Mouse (Mus musculus) cerebellum, adult 2 months (tissue): ENCODE data around the gene Dock1. TPM values are rescaled to one million over a fixed set of nuclear protein-coding genes. Genes with fewer than 3 reads are reported as not detected.

Experiments
- DNase-seq, 2 experiments: peaks; one replicate each; pipeline ENCODE4 v3.0.0; 2021
- H3K27ac ChIP-seq: fragments of 200-500 bp; 2 replicates; pipeline ENCODE4 v1.5.1; 2012; ENCODE audit warnings: low read length, control low read depth, inconsistent platforms; ENCODE audit not compliant: insufficient read depth
- H3K27me3 ChIP-seq: fragments of 200-500 bp; 2 replicates; pipeline ENCODE4 v1.6.1; 2012; ENCODE audit warnings: inconsistent platforms, mild to moderate bottlenecking, low read length, moderate library complexity; ENCODE audit not compliant: control insufficient read depth, insufficient read depth
- H3K4me1 ChIP-seq: fragments of 200-500 bp; 2 replicates; pipeline ENCODE4 v1.6.1; 2011; ENCODE audit warnings: low read length; ENCODE audit not compliant: control insufficient read depth, insufficient read depth
- H3K4me3 ChIP-seq: fragments of 200-500 bp; replicated peaks from 2 replicates; pipeline ENCODE3; 2011; ENCODE audit warnings: mild to moderate bottlenecking, low read depth, low read length, control low read depth; ENCODE audit not compliant: insufficient read depth
- CTCF ChIP-seq: fragments of 200-500 bp; IDR thresholded peaks from 2 replicates; pipeline ENCODE4 v1.5.1; 2011; ENCODE audit warnings: low read depth, mild to moderate bottlenecking, control low read depth, low read length, moderate library complexity, borderline replicate concordance; ENCODE audit not compliant: insufficient read depth
- POLR2A ChIP-seq: fragments of 200-500 bp; IDR thresholded peaks from 2 replicates; pipeline ENCODE4 v1.6.1; 2011; ENCODE audit warnings: low read length, control low read depth, borderline replicate concordance; ENCODE audit not compliant: insufficient read depth
- WGBS: fragments of 180-500 bp; shearing (Covaris S2); methylation state at CpG from one replicate; pipeline ENCODE4 v1.1.7; 2018; 5-methylcytosine and 5-hydroxymethylcytosine counted together
- polyA plus RNA-seq: library from polyadenylated mRNA; depleted of rRNA; stranded (reverse); fragments of >200 nt; gene quantifications from 2 replicates; pipeline ENCODE4 v1.2.3, GENCODE M21; 2012

Gene Dock1
- polyA plus RNA-seq, 1 experiment, result 16.9 TPM

DNA sequence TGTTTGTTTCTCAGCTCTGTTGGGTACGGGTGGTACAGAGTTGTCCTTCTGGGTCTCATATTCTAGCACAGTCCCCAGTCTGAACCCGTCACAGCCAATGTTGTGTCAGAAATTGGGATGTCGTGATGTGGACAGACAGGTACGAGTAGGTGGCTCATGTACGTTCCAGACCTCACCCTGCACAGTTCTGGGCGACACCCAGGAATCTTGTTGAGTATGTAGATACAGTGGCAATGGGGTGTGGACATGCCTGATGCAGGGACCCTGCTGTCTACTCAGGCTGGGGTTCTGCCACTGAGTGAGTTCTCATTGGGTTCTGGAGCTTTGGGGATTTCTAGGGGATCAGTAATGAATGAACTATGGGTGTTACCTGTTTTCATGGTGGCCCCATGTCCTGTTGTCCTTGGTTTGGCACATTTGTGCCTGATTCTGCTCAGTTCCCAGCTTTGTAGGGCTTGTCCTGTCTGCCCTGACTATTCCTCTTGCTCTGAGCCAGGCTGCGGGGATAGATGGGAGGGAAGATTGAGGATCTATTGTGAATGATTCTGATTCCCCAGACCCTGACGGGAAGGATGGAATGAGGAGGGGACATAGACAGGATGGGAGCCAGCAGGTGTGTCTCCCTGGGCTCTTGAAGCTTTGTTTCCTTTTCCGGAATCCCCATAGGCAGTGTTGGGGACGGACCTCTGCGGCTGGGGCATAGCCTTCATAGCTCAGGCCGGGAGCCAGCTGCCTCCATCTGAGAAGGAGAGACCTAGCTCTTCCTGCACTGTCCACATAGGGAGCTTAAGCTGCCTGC is 11.5 kb downstream of the Dock1 start:
- no peak for TF ChIP-seq CTCF
- TF ChIP-seq POLR2A, result no peak
- Histone ChIP-seq H3K4me3 (no peak overlapping the region), H3K4me1 (no peaks in the 10 kb centered on the region), H3K27me3 (no peaks in the 10 kb centered on the region), H3K27ac (no peak overlapping the region)
- DNase-seq, result no peak
- WGBS, result 86% methylated on average over 12 of the region's 12 CpGs

DNA sequence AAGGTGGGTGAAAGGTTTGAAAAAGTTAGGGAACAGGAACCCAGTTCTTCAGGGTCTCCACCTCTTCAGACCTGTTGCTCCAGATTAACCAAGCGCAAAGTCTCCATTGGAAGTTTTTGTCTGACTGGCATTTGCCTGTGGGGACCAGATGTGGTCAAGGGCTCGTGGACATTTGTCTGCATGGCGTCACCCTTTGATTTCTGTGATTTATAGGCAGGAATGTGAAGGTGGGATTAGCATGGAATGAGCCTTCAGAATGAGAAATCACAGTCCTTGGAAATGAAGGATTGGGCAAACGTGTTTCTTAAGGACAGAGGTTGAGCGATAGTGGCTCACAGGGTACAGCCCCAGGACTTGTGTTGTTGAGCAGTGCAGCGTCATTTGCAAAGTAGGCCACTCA is 17.9 kb downstream of the Dock1 start:
- no peak for DNase-seq
- Histone ChIP-seq H3K27ac (no peak overlapping the region), H3K4me1 (no peaks in the 10 kb centered on the region), H3K27me3 (no peaks in the 10 kb centered on the region), H3K4me3 (no peak overlapping the region)
- 96% methylated on average over 6 of the region's 6 CpGs for WGBS
- TF ChIP-seq POLR2A (no peak), CTCF (no peak)

DNA sequence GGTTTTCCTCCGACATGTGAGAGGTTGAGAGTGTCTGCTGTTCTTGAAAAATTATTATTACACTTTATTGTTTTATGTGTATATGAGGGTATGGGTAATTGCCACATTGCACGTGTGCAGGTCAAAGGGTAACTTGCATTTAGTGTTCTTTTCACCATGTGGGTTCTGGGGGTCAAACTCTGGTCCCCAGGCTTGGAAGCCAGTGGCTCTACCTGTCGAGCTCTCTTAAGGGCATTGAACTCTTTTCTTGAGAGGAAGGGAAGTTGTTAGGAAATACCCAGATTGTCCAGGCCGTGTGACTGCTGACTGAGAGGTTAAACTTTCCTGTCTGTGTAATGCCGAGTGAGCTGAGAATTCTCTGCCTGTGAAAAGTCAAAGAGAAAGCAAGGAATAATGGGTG is 19.7 kb downstream of the Dock1 start:
- 84% methylated on average over 5 of the region's 5 CpGs for WGBS
- no peak for DNase-seq
- H3K27me3 ChIP-seq, result no peaks in the 10 kb centered on the region
- no peak for TF ChIP-seq CTCF
- no peak for TF ChIP-seq POLR2A
- no peaks in the 10 kb centered on the region for H3K4me1 ChIP-seq
- H3K4me3 ChIP-seq, result no peak overlapping the region
- no peak overlapping the region for H3K27ac ChIP-seq

DNA sequence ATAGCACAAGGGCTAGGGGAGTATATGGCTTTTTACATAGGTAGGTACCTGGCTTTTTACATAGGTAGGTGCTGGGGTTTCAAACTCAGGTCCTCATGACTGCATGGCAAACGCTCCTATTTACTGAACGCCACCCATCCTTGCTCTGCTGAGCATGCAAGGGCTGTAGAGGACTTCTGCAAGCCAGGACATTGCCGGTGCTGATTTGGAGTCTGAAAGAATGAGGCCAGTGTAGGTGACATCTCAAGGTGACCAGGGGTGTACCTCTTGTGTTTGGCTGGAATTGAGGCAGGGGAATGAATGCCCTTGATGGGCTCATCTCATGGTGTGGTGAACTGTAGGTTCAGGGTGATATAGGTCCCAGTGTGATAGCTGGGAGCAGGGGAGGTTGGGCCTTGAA is 20.4 kb downstream of the Dock1 start:
- WGBS, result 94% methylated on average over 3 of the region's 3 CpGs
- TF ChIP-seq CTCF (no peak), POLR2A (no peak)
- H3K27ac ChIP-seq, result no peak overlapping the region
- no peaks in the 10 kb centered on the region for H3K27me3 ChIP-seq
- H3K4me1 ChIP-seq, result no peaks in the 10 kb centered on the region
- DNase-seq, result no peak
- no peak overlapping the region for H3K4me3 ChIP-seq

DNA sequence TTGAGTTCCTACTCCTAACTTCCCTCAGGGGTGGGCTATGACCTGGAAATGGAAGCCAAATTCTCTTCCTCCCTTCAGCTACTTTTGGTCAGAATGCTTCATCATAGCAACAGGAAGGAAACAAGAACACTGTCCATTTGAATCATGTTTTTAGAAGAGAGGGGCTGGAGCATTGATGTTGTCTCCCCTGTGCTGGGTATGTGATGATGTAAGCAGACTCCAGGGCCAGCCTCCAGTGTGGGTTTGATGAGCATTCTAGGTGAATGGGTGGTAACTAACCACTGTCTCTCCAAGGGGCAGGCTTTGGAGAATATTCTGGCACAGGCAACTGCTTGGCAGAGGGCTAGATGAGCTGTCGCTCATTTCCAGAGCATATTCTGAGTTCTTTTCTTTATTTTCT is 22.9 kb downstream of the Dock1 start:
- 66% methylated on average over 1 of the region's 1 CpGs for WGBS
- no peaks in the 10 kb centered on the region for H3K27me3 ChIP-seq
- no peak overlapping the region for H3K27ac ChIP-seq
- H3K4me3 ChIP-seq, result no peak overlapping the region
- no peak for DNase-seq
- H3K4me1 ChIP-seq, result no peaks in the 10 kb centered on the region; the same call in 1 of the 2 replicates
- no peak for TF ChIP-seq POLR2A
- TF ChIP-seq CTCF, result no peak

DNA sequence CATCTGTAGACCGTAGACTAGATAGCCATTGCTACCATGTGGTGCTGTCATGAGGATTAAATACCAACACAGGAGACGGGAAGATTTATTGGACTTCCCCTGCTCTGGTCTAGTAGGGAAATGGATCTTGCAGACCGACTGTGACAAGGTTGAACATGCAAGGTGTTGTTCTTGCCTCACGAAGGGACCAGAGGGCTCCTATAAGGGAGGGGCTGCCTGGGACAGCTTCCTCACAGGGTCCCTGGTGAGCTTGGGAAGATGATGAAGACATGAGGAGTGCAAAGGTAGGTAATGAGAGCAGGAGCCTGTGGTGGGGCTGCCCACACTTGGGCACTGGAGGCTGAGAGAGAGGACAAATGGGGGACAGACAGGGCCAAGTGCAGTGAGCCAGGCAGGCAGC is 25.0 kb downstream of the Dock1 start:
- H3K4me3 ChIP-seq, result no peak overlapping the region
- TF ChIP-seq POLR2A (no peak), CTCF (no peak)
- no peaks in the 10 kb centered on the region; the same call in 1 of the 2 replicates for H3K4me1 ChIP-seq
- DNase-seq, result no peak
- no peaks in the 10 kb centered on the region for H3K27me3 ChIP-seq
- 79% methylated on average over 4 of the region's 4 CpGs for WGBS
- H3K27ac ChIP-seq, result no peak overlapping the region

DNA sequence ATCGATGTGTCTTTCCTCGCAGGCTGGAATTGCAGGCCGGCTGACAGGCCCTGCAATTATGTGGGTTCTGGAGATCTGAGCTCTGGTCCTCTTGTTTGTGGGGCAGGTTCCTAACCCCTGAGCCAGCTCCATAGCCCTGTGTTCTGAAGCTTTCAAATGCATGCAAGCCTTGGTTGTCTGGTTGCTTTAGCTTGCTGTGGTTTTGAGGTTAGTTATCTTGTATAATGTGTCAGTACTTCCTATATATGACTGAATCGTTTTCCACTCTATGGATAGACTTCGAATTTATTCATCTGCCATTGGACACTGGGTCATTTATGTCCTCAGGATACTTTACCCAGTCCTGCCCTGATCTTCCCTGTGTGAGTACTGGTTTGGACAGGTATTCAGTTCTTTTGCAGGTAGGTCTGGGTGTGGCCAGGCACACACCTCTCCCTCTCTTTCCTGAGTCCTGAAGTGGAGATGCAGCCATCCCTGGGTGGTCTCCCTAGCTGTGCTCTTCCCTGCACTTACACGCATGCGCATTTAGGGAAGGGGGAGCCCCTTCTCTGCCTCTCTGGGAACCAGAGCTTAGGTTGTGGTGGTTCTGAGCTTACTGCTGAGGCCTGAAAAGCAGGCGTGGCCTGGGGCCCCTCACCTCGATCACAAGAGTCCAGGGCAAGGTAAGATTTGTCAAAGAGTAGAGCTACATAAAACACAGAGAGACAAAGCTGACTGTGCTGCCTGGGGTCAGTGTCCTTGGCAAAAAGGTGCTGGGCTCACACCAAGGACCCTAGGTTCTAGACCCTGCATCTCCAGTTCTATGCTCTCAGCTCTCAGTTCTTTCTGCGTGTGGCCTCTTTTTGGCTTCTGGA is 25.9 kb downstream of the Dock1 start:
- no peaks in the 10 kb centered on the region for H3K27me3 ChIP-seq

DNA sequence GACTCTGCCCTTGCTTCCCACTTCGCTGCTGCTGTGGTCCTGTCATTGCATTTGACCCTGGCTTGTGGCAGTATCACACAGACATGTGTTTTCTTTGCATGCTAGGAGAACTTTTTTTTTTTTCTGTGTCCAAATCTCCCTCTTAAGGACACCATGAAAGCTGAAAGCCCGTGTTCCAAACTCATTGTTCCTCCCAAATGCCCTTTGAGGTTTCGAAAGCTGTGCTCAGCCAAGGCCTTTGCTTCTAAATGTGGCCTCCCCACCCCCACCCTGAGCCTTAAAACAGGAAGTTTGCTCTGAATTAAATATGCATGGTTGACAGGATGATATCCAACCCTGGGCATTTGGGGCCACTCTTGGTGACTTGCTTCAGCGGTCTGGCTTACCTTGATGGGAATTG is 27.0 kb downstream of the Dock1 start:
- TF ChIP-seq POLR2A, result no peak
- TF ChIP-seq CTCF, result no peak
- Histone ChIP-seq H3K4me1 (no peaks in the 10 kb centered on the region; the same call in 1 of the 2 replicates), H3K27me3 (no peaks in the 10 kb centered on the region), H3K27ac (peak overlapping the region; percentile 75; the same call in 1 of the 2 replicates), H3K4me3 (no peak overlapping the region)
- 84% methylated on average over 4 of the region's 4 CpGs for WGBS
- DNase-seq, result no peak

More for the DNA sequence above, 25.9 kb downstream of the Dock1 start:
- TF ChIP-seq POLR2A (no peak), CTCF (no peak)
- WGBS, result 92% methylated on average over 10 of the region's 10 CpGs
- no peaks in the 10 kb centered on the region; the same call in 1 of the 2 replicates for H3K4me1 ChIP-seq
- no peak for DNase-seq
- no peak overlapping the region for H3K27ac ChIP-seq
- no peak overlapping the region for H3K4me3 ChIP-seq

DNA sequence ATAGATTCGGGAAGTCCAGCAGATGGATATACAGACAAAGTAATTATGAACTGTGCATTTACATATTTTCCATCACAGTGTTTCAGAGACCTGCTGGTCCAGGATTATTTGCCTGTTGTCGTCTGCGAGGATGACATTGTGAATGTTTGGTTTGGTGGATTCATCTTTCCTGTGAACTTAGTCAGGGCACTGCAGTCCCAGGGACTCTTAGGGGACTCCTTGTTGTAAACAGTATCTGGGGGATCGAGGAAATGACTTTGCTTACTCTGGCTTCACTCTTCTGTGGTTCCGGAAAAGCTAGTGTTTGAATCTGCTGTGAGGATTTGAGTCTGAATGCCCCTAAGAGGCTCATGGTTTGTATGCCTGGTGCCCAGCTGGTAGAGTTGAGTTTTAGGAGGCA is 27.8 kb downstream of the Dock1 start:
- WGBS, result 88% methylated on average over 5 of the region's 5 CpGs
- H3K4me1 ChIP-seq, result no peaks in the 10 kb centered on the region; the same call in 1 of the 2 replicates
- H3K27ac ChIP-seq, result no peak overlapping the region
- DNase-seq, result no peak
- H3K27me3 ChIP-seq, result no peaks in the 10 kb centered on the region
- TF ChIP-seq POLR2A, result no peak
- TF ChIP-seq CTCF, result no peak
- H3K4me3 ChIP-seq, result no peak overlapping the region
